Mouse (Mus musculus) stomach, embryonic 15.5 days (tissue): ENCODE measurements around the gene Crtac1. TPM values are rescaled to one million over a fixed set of nuclear protein-coding genes. Genes with fewer than 3 reads are reported as not detected.

Experiments
- ATAC-seq: fragments of 200-750 bp; cut with Nextera tagmentation; 2 replicates; pipeline ENCODE4 v1.8.0; 2017; ENCODE audit warnings: low read depth, moderate number of reproducible peaks, moderate TSS enrichment; ENCODE audit not compliant: insufficient read depth, low FRiP score
- H3K27ac ChIP-seq: fragments of 300-500 bp; sonication (generic); 2 replicates; pipeline ENCODE4 v1.5.1; 2015; ENCODE audit warnings: mild to moderate bottlenecking, inconsistent platforms
- H3K27me3 ChIP-seq: fragments of 300-500 bp; sonication (generic); replicated peaks from 2 replicates; pipeline ENCODE4 v1.6.1; 2015; ENCODE audit warnings: inconsistent platforms
- H3K36me3 ChIP-seq: fragments of 300-500 bp; sonication (generic); 2 replicates; pipeline ENCODE4 v1.6.1; 2015; ENCODE audit warnings: inconsistent platforms
- H3K4me1 ChIP-seq: fragments of 300-500 bp; sonication (generic); 2 replicates; pipeline ENCODE4 v1.6.1; 2015; ENCODE audit warnings: inconsistent platforms
- H3K4me2 ChIP-seq: fragments of 300-500 bp; sonication (generic); 2 replicates; pipeline ENCODE4 v1.6.1; 2015; ENCODE audit warnings: mild to moderate bottlenecking, inconsistent platforms
- H3K4me3 ChIP-seq: fragments of 300-500 bp; sonication (generic); replicated peaks from 2 replicates; pipeline ENCODE4 v1.5.1; 2015; ENCODE audit warnings: inconsistent platforms
- H3K9ac ChIP-seq: fragments of 300-500 bp; sonication (generic); 2 replicates; pipeline ENCODE4 v1.6.1; 2015; ENCODE audit warnings: inconsistent platforms
- H3K9me3 ChIP-seq: fragments of 300-500 bp; sonication (generic); 2 replicates; pipeline ENCODE4 v1.6.1; 2016; ENCODE audit warnings: inconsistent platforms
- WGBS: fragments of 180-500 bp; shearing (Covaris S2); methylation state at CpG from one replicate; pipeline ENCODE4 v1.1.7; 2015; 5-methylcytosine and 5-hydroxymethylcytosine counted together
- polyA plus RNA-seq: library from polyadenylated mRNA; unstranded; fragments of >200 nt; fragmentation: Nextera tagmentation; extraction: Ambion mirVana; gene quantifications from 2 replicates; pipeline ENCODE4 v1.2.1, GENCODE M21; 2015

Gene Crtac1
- 3.8 and 4.0 TPM in 2 replicates for polyA plus RNA-seq

DNA sequence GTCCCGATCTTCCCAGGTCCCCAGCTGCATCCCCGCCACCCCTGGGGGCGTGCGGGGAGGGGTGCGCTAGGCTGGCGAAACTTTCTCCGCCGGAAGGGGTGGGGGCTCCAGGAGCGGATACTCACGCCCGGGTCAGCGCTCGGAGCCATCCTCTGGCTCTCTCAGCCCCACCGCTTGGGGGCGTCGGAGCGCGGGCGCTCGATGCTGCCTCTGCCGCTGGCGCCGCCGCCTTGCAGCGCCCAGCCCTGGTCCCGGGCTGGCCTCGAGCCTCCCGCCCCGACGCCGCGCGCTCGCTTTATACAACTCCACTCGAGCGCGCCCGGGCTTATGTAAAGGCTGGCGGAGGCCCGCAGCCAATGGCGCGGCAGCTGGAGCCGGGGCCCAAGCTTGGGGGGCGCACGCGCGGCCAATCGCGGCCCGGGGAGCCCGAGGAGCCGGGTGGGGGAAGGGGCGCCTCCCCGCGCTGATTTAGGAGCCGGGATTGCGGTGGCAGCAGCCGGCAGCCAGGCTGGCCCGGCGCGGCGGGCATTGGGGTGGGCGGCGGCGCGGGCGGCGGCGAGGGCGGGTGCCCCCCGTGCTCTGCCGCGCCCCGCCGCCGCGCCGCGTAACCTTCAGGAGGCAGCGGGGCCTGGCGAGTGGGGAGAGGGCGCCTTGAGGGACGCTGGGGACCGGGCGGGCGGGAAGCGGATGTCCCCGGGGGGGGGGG, at the start of gene Crtac1:
Gene Crtac1 (minus strand): TSS at position 299 of the 706 bp plus-strand sequence.
- H3K27ac ChIP-seq: no peak within 1 kb of the TSS
- peak within 1 kb of the TSS; percentile 90 for H3K4me2 ChIP-seq
- peak within 1 kb of the TSS; percentile 55 for H3K4me3 ChIP-seq
- peak; percentile 86 for ATAC-seq
- WGBS: under 1% methylated on average over 63 of the region's 88 CpGs
- H3K9ac ChIP-seq: peak within 1 kb of the TSS; percentile 20
- peaks cover 66% of the 10 kb centered on the region for H3K27me3 ChIP-seq
- no peaks in the 10 kb centered on the region for H3K36me3 ChIP-seq
- peaks cover 9% of the 10 kb centered on the region for H3K4me1 ChIP-seq
- H3K9me3 ChIP-seq: no peaks in the 10 kb centered on the region

DNA sequence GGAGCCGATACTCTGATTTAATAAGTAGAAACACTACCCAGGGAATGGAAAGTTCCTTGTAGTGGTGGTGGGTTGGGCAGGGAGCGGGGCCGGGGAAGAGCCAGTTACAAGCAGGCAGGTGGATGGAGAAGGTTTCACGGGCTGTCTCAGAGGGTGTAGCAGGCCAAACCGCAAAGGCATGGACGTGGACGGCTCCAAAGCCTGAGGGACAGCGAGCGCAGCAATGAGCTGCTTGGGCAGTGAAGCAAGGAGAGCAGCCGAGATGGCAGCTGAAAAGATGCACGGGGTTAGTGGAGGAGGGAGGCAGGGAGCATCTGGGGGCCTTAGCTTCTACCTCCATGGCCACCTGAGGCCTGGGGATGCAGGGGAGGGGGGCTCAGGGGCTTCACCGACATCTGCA, 46.7 kb upstream of the Crtac1 start:
- WGBS: 55% methylated on average over 12 of the region's 12 CpGs
- Histone ChIP-seq H3K27ac (no peak overlapping the region), H3K27me3 (0 out of 2 replicates have a peak, but pooled peaks cover 3% of the 10 kb centered on the region), H3K4me3 (no peak overlapping the region), H3K9ac (no peak overlapping the region), H3K4me2 (no peak overlapping the region), H3K9me3 (no peaks in the 10 kb centered on the region), H3K36me3 (no peaks in the 10 kb centered on the region), H3K4me1 (no peaks in the 10 kb centered on the region)
- ATAC-seq: no peak

DNA sequence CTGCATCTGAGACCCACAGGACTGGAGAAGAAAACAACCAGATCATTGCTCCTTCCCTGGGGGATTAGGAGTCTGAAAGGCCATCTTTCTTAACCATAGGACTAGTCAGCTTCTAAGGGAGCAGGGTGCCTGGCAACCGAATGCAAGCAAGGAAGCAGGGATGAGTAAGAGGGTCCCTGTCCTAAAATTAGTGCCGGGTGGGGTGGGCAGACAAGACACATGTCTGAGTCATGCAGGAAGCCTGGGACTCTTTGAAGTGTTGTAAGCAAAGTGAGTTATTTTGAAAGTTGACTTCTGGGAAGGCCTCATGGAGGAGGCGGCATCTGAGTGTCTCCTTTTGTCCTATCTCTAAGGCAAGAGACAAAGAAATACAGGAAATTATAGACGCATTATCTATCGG, 46.2 kb upstream of the Crtac1 start:
- no peak for ATAC-seq
- no peaks in the 10 kb centered on the region for H3K36me3 ChIP-seq
- H3K4me2 ChIP-seq: no peak overlapping the region
- 73% methylated on average over 5 of the region's 5 CpGs for WGBS
- 0 out of 2 replicates have a peak, but pooled peaks cover 3% of the 10 kb centered on the region for H3K27me3 ChIP-seq
- no peak overlapping the region for H3K4me3 ChIP-seq
- H3K9ac ChIP-seq: no peak overlapping the region
- no peak overlapping the region for H3K27ac ChIP-seq
- no peaks in the 10 kb centered on the region for H3K4me1 ChIP-seq
- no peaks in the 10 kb centered on the region for H3K9me3 ChIP-seq

DNA sequence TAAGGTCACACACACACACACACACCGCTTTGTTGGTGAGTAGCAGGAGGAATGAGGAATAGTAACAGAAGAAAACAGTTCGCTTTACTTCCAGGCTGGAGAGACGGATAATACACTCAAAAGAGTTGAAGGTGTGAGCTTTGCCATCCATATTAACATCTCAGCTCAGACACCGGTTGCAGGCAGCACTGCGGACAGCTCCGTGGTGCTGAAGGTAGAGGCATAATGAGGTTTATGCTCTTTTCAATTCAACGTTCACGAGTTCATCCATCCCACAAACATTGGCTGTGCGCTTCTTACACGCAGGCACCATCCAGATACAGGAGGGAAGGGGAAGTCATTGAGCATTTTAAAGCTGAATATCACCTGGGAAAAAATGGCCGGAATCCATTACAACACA, 41.2 kb upstream of the Crtac1 start:
- ATAC-seq: no peak
- 28% methylated on average over 11 of the region's 11 CpGs for WGBS
- Histone ChIP-seq H3K36me3 (no peaks in the 10 kb centered on the region), H3K4me3 (no peak overlapping the region), H3K4me1 (no peaks in the 10 kb centered on the region), H3K9ac (no peak overlapping the region), H3K4me2 (no peak overlapping the region), H3K27ac (no peak overlapping the region), H3K27me3 (0 out of 2 replicates have a peak, but pooled peaks cover 2% of the 10 kb centered on the region), H3K9me3 (no peaks in the 10 kb centered on the region)

DNA sequence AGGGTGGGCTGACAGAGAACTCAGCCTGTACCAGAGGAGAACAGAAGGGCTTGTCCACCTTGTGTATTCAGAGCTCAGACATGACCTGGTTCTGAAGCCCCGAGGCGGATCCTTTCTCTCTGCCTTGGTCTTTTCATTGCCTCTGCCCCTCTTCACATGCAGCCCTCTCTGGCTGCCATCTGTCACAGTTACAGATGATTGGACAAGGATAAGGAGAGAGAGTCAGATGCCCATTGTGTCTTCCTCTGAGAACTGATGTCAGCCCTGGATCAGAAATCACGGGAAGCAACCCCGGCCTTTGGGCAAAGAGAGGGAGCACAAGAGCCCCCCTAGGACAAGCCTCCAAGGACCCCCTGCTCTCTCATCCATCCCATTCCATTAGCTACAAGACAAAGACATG, 40.0 kb upstream of the Crtac1 start:
- Histone ChIP-seq H3K36me3 (no peaks in the 10 kb centered on the region), H3K27ac (no peak overlapping the region), H3K27me3 (no peaks in the 10 kb centered on the region), H3K9me3 (no peaks in the 10 kb centered on the region), H3K9ac (no peak overlapping the region), H3K4me2 (no peak overlapping the region), H3K4me1 (no peaks in the 10 kb centered on the region), H3K4me3 (no peak overlapping the region)
- no peak for ATAC-seq
- WGBS: 82% methylated on average over 4 of the region's 4 CpGs

DNA sequence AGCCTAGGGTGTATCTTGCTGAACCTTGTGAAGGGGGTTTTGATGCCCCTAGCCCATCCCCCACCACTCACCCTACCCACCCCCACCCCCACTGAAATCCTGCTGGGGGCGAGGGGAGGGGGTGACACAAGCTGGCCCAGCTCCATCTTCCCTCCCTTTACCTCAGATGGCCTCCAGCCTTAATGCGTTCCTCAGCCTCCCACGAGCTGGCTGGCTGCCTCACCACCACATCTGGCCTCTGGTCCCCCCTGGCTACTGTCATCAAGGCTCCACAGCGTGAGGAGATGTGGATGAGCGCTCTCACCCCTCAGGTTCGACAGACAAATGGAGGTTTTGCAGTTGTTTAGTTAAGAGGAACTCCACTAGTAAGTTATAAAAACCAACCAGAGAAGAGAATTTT, 30.3 kb upstream of the Crtac1 start:
- Histone ChIP-seq H3K4me2 (peak overlapping the region; percentile 16; the same call in 1 of the 2 replicates), H3K27me3 (no peaks in the 10 kb centered on the region), H3K27ac (no peak overlapping the region), H3K9ac (no peak overlapping the region), H3K9me3 (no peaks in the 10 kb centered on the region), H3K36me3 (no peaks in the 10 kb centered on the region), H3K4me1 (peaks cover 10% of the 10 kb centered on the region; the same call in 1 of the 2 replicates), H3K4me3 (no peak overlapping the region)
- 34% methylated on average over 6 of the region's 6 CpGs for WGBS
- no peak for ATAC-seq

DNA sequence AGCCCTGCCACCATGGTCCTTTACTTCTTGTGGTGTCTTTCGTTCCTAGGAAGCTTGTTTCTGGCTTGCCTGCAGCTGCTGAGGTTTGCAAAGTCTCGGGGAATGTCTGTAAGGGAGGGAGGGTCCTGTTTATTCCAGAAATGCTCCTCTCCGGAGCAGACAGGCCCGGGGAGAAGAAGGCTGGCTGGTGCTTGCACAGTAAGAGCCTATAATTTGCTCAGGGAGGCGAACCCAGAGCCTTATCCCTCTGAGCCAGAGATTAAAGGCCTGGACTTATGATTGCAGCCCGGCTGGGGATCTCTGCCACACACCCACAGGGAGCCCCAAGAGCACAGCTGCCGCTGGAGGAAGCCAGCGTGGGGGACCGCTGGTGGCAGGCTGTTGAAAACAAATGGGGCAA, 29.8 kb upstream of the Crtac1 start:
- H3K27ac ChIP-seq: 0 out of 2 replicates have a peak overlapping the region, but pooled peaks have one; percentile 21
- 23% methylated on average over 9 of the region's 9 CpGs for whole genome bisulfite sequencing
- H3K9me3 ChIP-seq: no peaks in the 10 kb centered on the region
- 0 out of 2 replicates have a peak, but pooled peaks cover 2% of the 10 kb centered on the region for H3K27me3 ChIP-seq
- no peak overlapping the region for H3K9ac ChIP-seq
- peaks cover 10% of the 10 kb centered on the region; the same call in 1 of the 2 replicates for H3K4me1 ChIP-seq
- no peak overlapping the region for H3K4me3 ChIP-seq
- H3K36me3 ChIP-seq: no peaks in the 10 kb centered on the region
- ATAC-seq: no peak
- H3K4me2 ChIP-seq: peak overlapping the region; percentile 16

DNA sequence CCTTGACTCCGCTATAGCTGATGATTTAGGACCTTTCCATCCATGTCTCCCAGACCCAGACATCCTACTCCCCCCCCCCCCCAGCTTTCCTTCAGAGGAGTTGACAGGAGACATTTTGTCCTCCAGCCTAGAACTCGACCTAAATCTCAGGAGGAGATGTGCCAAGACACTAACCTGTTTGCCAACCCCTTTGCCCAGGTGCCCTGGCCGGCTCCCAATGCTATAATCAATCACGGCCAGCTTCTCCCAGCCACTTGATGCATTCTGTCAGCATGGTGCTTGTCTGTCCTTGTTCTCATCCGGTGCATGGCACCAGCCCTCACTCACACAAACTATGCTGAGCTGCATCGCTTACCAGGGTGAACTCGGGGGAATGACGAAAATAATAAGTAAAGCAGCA, 27.9 kb upstream of the Crtac1 start:
- ATAC-seq: no peak
- H3K4me3 ChIP-seq: no peak overlapping the region

DNA sequence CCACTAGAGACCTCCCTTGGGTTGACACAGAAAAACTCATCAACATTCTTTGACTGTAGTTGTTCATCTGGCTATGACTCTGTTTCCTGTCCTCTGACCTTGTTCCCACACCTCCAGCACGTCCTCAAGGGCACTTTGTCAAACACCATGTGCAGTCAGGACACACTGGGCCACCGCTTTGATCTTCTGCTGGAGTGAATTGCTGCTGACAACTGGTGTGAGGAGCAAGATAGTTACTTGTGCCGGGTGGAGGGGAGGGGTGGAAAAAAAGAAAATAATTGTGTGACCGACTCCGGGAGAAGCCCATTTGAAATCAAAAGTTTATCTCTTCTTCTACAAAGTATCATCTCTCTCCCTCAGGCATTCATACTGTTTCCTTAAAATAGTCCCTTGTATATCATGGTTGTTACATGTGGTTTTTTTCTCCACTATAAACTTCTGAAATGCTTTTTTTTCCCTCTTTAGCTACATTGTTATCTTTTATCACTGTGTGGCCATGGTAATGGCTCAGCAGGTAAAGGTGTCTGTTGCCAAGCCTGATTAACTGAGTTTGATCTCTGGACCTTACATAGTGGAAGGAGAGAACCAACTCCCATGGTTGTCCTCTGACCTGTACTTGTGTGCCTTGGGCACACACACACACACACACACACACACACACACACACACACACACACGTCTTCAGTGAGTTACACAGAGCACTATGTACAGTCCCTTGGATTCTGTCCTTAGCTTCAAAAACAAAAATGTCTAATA, 23.1 kb upstream of the Crtac1 start:
- Histone ChIP-seq H3K9me3 (no peaks in the 10 kb centered on the region), H3K36me3 (no peaks in the 10 kb centered on the region), H3K4me1 (no peaks in the 10 kb centered on the region), H3K27me3 (0 out of 2 replicates have a peak, but pooled peaks cover 4% of the 10 kb centered on the region), H3K4me2 (no peak overlapping the region), H3K27ac (no peak overlapping the region), H3K4me3 (no peak overlapping the region), H3K9ac (no peak overlapping the region)
- ATAC-seq: no peak
- 60% methylated on average over 6 of the region's 6 CpGs for WGBS

More for the DNA sequence above, 27.9 kb upstream of the Crtac1 start:
- H3K27ac ChIP-seq: no peak overlapping the region
- no peaks in the 10 kb centered on the region for H3K36me3 ChIP-seq
- no peak overlapping the region for H3K9ac ChIP-seq
- H3K4me2 ChIP-seq: no peak overlapping the region
- H3K4me1 ChIP-seq: peaks cover 10% of the 10 kb centered on the region; the same call in 1 of the 2 replicates
- 0 out of 2 replicates have a peak, but pooled peaks cover 4% of the 10 kb centered on the region for H3K27me3 ChIP-seq
- 88% methylated on average over 8 of the region's 8 CpGs for WGBS
- H3K9me3 ChIP-seq: no peaks in the 10 kb centered on the region

DNA sequence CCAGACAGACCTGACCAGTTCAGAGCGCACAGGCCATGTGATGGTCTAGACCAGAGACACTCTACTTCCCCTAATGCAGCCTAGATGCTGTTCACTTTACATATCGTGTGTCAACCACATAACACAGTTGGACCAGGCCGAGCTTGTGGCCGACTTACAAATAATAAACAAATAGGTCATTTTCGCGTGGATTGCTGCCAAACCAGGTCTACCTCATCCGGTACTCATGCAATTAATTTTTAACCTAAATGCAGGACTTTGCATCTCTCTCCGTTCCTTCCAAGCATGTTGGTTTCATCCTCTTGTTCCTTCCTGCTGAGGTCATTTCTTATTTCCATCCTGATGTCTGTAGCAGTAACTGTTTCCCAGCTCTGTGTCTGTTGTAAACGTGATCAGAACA, 22.4 kb upstream of the Crtac1 start:
- WGBS: 77% methylated on average over 9 of the region's 9 CpGs
- H3K4me3 ChIP-seq: no peak overlapping the region
- H3K4me2 ChIP-seq: no peak overlapping the region
- H3K36me3 ChIP-seq: no peaks in the 10 kb centered on the region
- no peak overlapping the region for H3K27ac ChIP-seq
- ATAC-seq: no peak
- 0 out of 2 replicates have a peak, but pooled peaks cover 4% of the 10 kb centered on the region for H3K27me3 ChIP-seq
- no peaks in the 10 kb centered on the region for H3K4me1 ChIP-seq
- no peaks in the 10 kb centered on the region for H3K9me3 ChIP-seq
- H3K9ac ChIP-seq: no peak overlapping the region

DNA sequence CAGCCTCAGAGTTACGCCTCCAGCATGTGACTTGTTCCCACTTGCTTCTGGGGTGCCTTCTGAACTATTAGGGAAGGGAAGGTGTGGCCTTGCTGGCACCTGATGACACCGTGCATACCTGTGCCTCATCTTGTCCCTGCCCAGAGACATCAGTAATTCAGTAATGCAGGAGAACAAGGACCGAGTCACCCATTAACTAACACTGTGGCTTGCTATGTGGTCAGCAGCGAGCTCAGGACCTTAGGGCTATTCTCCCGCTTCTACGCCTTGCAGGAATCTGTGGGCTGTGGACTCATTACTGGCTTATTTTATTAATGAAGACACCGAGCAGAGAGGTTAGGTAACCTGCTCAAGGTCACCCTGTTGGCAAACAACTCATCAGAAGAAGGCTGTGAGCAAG, 21.0 kb upstream of the Crtac1 start:
- no peak for ATAC-seq
- Histone ChIP-seq H3K9me3 (no peaks in the 10 kb centered on the region), H3K4me1 (no peaks in the 10 kb centered on the region), H3K4me2 (no peak overlapping the region), H3K9ac (no peak overlapping the region), H3K27me3 (0 out of 2 replicates have a peak, but pooled peaks cover 4% of the 10 kb centered on the region), H3K27ac (no peak overlapping the region), H3K36me3 (no peaks in the 10 kb centered on the region), H3K4me3 (no peak overlapping the region)
- 72% methylated on average over 7 of the region's 7 CpGs for WGBS

DNA sequence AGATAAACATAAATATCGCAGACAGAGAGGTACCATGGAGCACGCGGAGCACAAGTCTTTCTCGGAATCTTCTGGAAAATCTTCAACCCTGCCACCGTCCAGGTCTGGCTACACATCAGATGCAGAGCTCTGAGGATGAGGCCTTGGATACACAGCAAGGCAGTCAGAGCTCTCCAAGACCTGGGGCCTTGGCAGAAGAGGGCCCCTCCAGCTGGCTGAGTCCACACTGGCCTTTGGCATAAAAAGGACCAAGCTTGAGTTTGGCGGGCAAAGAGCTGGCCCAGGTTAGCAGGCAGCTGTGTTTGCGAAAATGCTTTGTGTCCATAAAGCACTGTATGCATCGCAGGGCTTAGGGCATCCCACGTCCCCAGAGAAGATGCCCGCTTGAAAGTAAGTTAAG, 17.0 kb upstream of the Crtac1 start:
- H3K9ac ChIP-seq: no peak overlapping the region
- H3K27ac ChIP-seq: no peak overlapping the region
- no peak overlapping the region for H3K4me3 ChIP-seq
- no peak overlapping the region for H3K4me2 ChIP-seq
- no peaks in the 10 kb centered on the region for H3K27me3 ChIP-seq
- H3K4me1 ChIP-seq: no peaks in the 10 kb centered on the region
- H3K9me3 ChIP-seq: no peaks in the 10 kb centered on the region
- ATAC-seq: no peak
- no peaks in the 10 kb centered on the region for H3K36me3 ChIP-seq
- 88% methylated on average over 10 of the region's 10 CpGs for WGBS
